Mouse (Mus musculus) stomach, postnatal 0 days (tissue): Measurements from ENCODE around the gene Nol12. TPM values are rescaled to one million over a fixed set of nuclear protein-coding genes. Genes with fewer than 3 reads are reported as not detected.

ENCODE experiments used
- ATAC-seq: fragments of 200-750 bp; cut with Nextera tagmentation; 2 replicates; pipeline ENCODE4 v1.8.0; 2017; ENCODE audit not compliant: low FRiP score, low TSS enrichment
- DNase-seq: peaks from one replicate; pipeline ENCODE4 v3.0.0-alpha.2; 2016; ENCODE audit warnings: low spot score
- H3K27ac ChIP-seq: fragments of 300-500 bp; sonication (generic); replicated peaks from 2 replicates; pipeline ENCODE4 v1.5.1; 2014; ENCODE audit warnings: mild to moderate bottlenecking, control low read depth
- H3K27me3 ChIP-seq: fragments of 300-500 bp; sonication (generic); 2 replicates; pipeline ENCODE4 v1.6.1; 2014; ENCODE audit warnings: low read length; ENCODE audit not compliant: control insufficient read depth, insufficient read depth
- H3K36me3 ChIP-seq: fragments of 300-500 bp; sonication (generic); 2 replicates; pipeline ENCODE4 v1.6.1; 2014; ENCODE audit warnings: low read length, mixed read lengths; ENCODE audit not compliant: control insufficient read depth, insufficient read depth
- H3K4me1 ChIP-seq: fragments of 300-500 bp; sonication (generic); replicated peaks from 2 replicates; pipeline ENCODE4 v1.6.1; 2014; ENCODE audit warnings: antibody characterized with exemption; ENCODE audit not compliant: control insufficient read depth, insufficient read depth
- H3K4me2 ChIP-seq: fragments of 300-500 bp; sonication (generic); replicated peaks from 2 replicates; pipeline ENCODE4 v1.6.1; 2014; ENCODE audit warnings: low read depth, mild to moderate bottlenecking, control low read depth, moderate library complexity
- H3K4me3 ChIP-seq: fragments of 300-500 bp; sonication (generic); 2 replicates; pipeline ENCODE4 v1.5.1; 2014; ENCODE audit warnings: low read depth, low read length, control low read depth
- H3K9ac ChIP-seq: fragments of 300-500 bp; sonication (generic); 2 replicates; pipeline ENCODE4 v1.6.1; 2014; ENCODE audit warnings: mild to moderate bottlenecking, low read length, control low read depth, mixed read lengths
- H3K9me3 ChIP-seq: fragments of 300-500 bp; sonication (generic); 2 replicates; pipeline ENCODE4 v1.6.1; 2016; ENCODE audit warnings: low read length; ENCODE audit not compliant: control insufficient read depth
- CTCF ChIP-seq: IDR thresholded peaks from 2 replicates; pipeline ENCODE4 v1.5.1; 2016; ENCODE audit warnings: antibody characterized with exemption, low read depth, mild to moderate bottlenecking, moderate library complexity
- EP300 ChIP-seq: optimal IDR thresholded peaks from 2 replicates; pipeline ENCODE3; 2016; ENCODE audit warnings: antibody characterized with exemption
- WGBS: fragments of 180-500 bp; shearing (Covaris S2); extraction: QIAGEN DNeasy Blood & Tissue Kit; methylation state at CpG from one replicate; pipeline ENCODE4 v1.1.7; 2014; 5-methylcytosine and 5-hydroxymethylcytosine counted together
- polyA plus RNA-seq: library from polyadenylated mRNA; unstranded; fragments of >200 nt; fragmentation: Nextera tagmentation; extraction: Ambion mirVana; gene quantifications from 2 replicates; pipeline ENCODE4 v1.2.1, GENCODE M21; 2015

Nol12 gene
- polyA plus RNA-seq, 1 experiment from 2014 or later, result 36.4 TPM

GRCm38 (mm10) chr15:78927021-78927787 is 7.5 kb upstream of the Nol12 start:
- Histone ChIP-seq H3K36me3 (peaks cover 7% of the 10 kb centered on the region; the same call in 1 of the 2 replicates), H3K27me3 (no peaks in the 10 kb centered on the region), H3K4me1 (peaks cover 5% of the 10 kb centered on the region; the same call in 1 of the 2 replicates), H3K4me3 (peak overlapping the region; percentile 56), H3K4me2 (peak overlapping the region; percentile 72), H3K9me3 (no peaks in the 10 kb centered on the region), H3K9ac (peak overlapping the region; percentile 70), H3K27ac (peak overlapping the region; percentile 94)
- DNase-seq (no peak), ATAC-seq (no peak)
- WGBS, result 9% methylated on average over 15 of the region's 15 CpGs
- no peak for TF ChIP-seq CTCF
- TF ChIP-seq EP300, result no peak

GRCm38 (mm10) chr15:78927788-78928457 is 6.8 kb upstream of the Nol12 start:
- TF ChIP-seq CTCF, result no peak
- TF ChIP-seq EP300, result no peak
- H3K36me3 ChIP-seq, result peaks cover 7% of the 10 kb centered on the region; the same call in 1 of the 2 replicates
- H3K9me3 ChIP-seq, result no peaks in the 10 kb centered on the region
- WGBS, result under 1% methylated on average over 33 of the region's 35 CpGs
- peak overlapping the region; percentile 56 for H3K4me3 ChIP-seq
- peaks cover 5% of the 10 kb centered on the region; the same call in 1 of the 2 replicates for H3K4me1 ChIP-seq
- peak; percentile 89 for DNase-seq
- H3K27ac ChIP-seq, result peak overlapping the region; percentile 94
- ATAC-seq, result peak; percentile 66; the same call in 1 of the 2 replicates
- peak overlapping the region; percentile 70 for H3K9ac ChIP-seq
- H3K4me2 ChIP-seq, result peak overlapping the region; percentile 72
- H3K27me3 ChIP-seq, result no peaks in the 10 kb centered on the region

GRCm38 (mm10) chr15:78928539-78928938 is 6.2 kb upstream of the Nol12 start:
- ATAC-seq, result no peak

GRCm38 (mm10) chr15:78930192-78930706 is 4.5 kb upstream of the Nol12 start:
- no peak overlapping the region for H3K4me3 ChIP-seq
- H3K27me3 ChIP-seq, result no peaks in the 10 kb centered on the region
- DNase-seq (no peak), ATAC-seq (no peak)
- H3K27ac ChIP-seq, result no peak overlapping the region
- H3K4me2 ChIP-seq, result no peak overlapping the region
- WGBS, result 90% methylated on average over 6 of the region's 6 CpGs
- no peaks in the 10 kb centered on the region for H3K9me3 ChIP-seq
- H3K9ac ChIP-seq, result no peak overlapping the region
- H3K4me1 ChIP-seq, result peaks cover 5% of the 10 kb centered on the region; the same call in 1 of the 2 replicates
- H3K36me3 ChIP-seq, result peaks cover 7% of the 10 kb centered on the region; the same call in 1 of the 2 replicates
- no peak for TF ChIP-seq EP300
- TF ChIP-seq CTCF, result no peak

More at GRCm38 (mm10) chr15:78928539-78928938, 6.2 kb upstream of the Nol12 start:
- Histone ChIP-seq H3K9ac (peak overlapping the region; percentile 27; the same call in 1 of the 2 replicates), H3K4me2 (peak overlapping the region; percentile 72), H3K9me3 (no peaks in the 10 kb centered on the region), H3K4me1 (peaks cover 5% of the 10 kb centered on the region; the same call in 1 of the 2 replicates), H3K4me3 (no peak overlapping the region), H3K36me3 (peaks cover 7% of the 10 kb centered on the region; the same call in 1 of the 2 replicates), H3K27ac (peak overlapping the region; percentile 49; the same call in 1 of the 2 replicates), H3K27me3 (no peaks in the 10 kb centered on the region)
- TF ChIP-seq EP300 (no peak), CTCF (no peak)
- 37% methylated on average over 8 of the region's 8 CpGs for WGBS
- DNase-seq, result no peak

GRCm38 (mm10) chr15:78930801-78931426 is 3.8 kb upstream of the Nol12 start:
- 73% methylated on average over 7 of the region's 7 CpGs for WGBS
- no peak for ATAC-seq
- H3K36me3 ChIP-seq, result peaks cover 7% of the 10 kb centered on the region; the same call in 1 of the 2 replicates
- no peak overlapping the region for H3K4me3 ChIP-seq
- H3K27me3 ChIP-seq, result no peaks in the 10 kb centered on the region
- H3K4me2 ChIP-seq, result no peak overlapping the region
- 0 out of 2 replicates have a peak overlapping the region, but pooled peaks have one; percentile 1 for H3K27ac ChIP-seq
- H3K9me3 ChIP-seq, result no peaks in the 10 kb centered on the region
- peaks cover 3% of the 10 kb centered on the region; the same call in 1 of the 2 replicates for H3K4me1 ChIP-seq
- no peak for DNase-seq
- TF ChIP-seq EP300 (no peak), CTCF (no peak)
- H3K9ac ChIP-seq, result no peak overlapping the region
